Mouse (Mus musculus) CH12.LX (cell line): ENCODE measurements around the gene Thbs1. TPM values are rescaled to one million over a fixed set of nuclear protein-coding genes. Genes with fewer than 3 reads are reported as not detected.

ENCODE experiments used
- DNase-seq: peaks from one replicate; pipeline ENCODE4 v3.0.0-alpha.2; 2013; ENCODE audit errors: extremely low read depth
- H3K27ac ChIP-seq: 2 replicates; pipeline ENCODE4 v1.5.1; 2012; ENCODE audit warnings: low read depth, mild to moderate bottlenecking, control low read depth, moderate library complexity; ENCODE audit not compliant: insufficient read depth
- H3K27me3 ChIP-seq: replicated peaks from 2 replicates; pipeline ENCODE3; 2012; ENCODE audit warnings: inconsistent platforms
- H3K36me3 ChIP-seq, 2 experiments: replicated peaks in 1 of 2; 2 replicates each; pipeline versions ENCODE3 to v1.6.1; 2012; ENCODE audit warnings: inconsistent platforms in 1 of 2, low read length in 1 of 2, mild to moderate bottlenecking in 1 of 2, mixed read lengths in 1 of 2, moderate library complexity in 1 of 2; ENCODE audit not compliant: control insufficient read depth in 1 of 2, insufficient read depth in 1 of 2
- H3K4me1 ChIP-seq, 2 experiments: 2 replicates each; pipeline ENCODE4 v1.6.1; 2012; ENCODE audit warnings: inconsistent platforms in 1 of 2, moderate library complexity in 1 of 2; ENCODE audit not compliant: insufficient read depth in 2 of 2, control insufficient read depth in 1 of 2
- H3K4me2 ChIP-seq: 2 replicates; pipeline ENCODE4 v1.6.1; 2012; ENCODE audit warnings: low read depth, mild to moderate bottlenecking, control low read depth; ENCODE audit not compliant: poor library complexity, insufficient read depth, severe bottlenecking
- H3K4me3 ChIP-seq, 3 experiments: fragments of 150-350 bp in 1 of 3; sonication (generic) in 1 of 3; replicated peaks in 1 of 3; 2 replicates each; pipeline versions ENCODE3 to v1.5.1; 2011 to 2012; ENCODE audit warnings: low read depth in 2 of 3, low read length in 2 of 3, mild to moderate bottlenecking in 2 of 3, moderate library complexity in 2 of 3, control low read depth in 1 of 3, improper control_type of control experiment in 1 of 3, inconsistent platforms in 1 of 3, mixed read lengths in 1 of 3; ENCODE audit not compliant: poor library complexity in 1 of 3
- H3K79me2 ChIP-seq: replicated peaks from 2 replicates; pipeline ENCODE4 v1.6.1; 2012; ENCODE audit warnings: mild to moderate bottlenecking, moderate library complexity; ENCODE audit not compliant: control insufficient read depth, poor library complexity, insufficient read depth, severe bottlenecking; ENCODE audit errors: extremely low read depth
- H3K9ac ChIP-seq: 2 replicates; pipeline ENCODE4 v1.6.1; 2012; ENCODE audit warnings: low read depth, mild to moderate bottlenecking, control low read depth, moderate library complexity; ENCODE audit not compliant: insufficient read depth
- H3K9me3 ChIP-seq: replicated peaks from 2 replicates; pipeline ENCODE3; 2012; ENCODE audit warnings: low read length, inconsistent platforms, mixed read lengths
- CHD1 ChIP-seq: IDR thresholded peaks from 2 replicates; pipeline ENCODE4 v1.6.1; 2012; ENCODE audit warnings: low read depth, low read length, improper control_type of control experiment, inconsistent platforms
- CHD2 ChIP-seq: IDR thresholded peaks from 2 replicates; pipeline ENCODE4 v1.6.1; 2011; ENCODE audit warnings: low read length, improper control_type of control experiment
- ELF1 ChIP-seq: IDR thresholded peaks from 2 replicates; pipeline ENCODE4 v1.6.1; 2014; ENCODE audit warnings: low read depth, mild to moderate bottlenecking, inconsistent platforms, low read length, improper control_type of control experiment
- EP300 ChIP-seq: IDR thresholded peaks from 2 replicates; pipeline ENCODE4 v1.6.1; 2011; ENCODE audit warnings: low read length, improper control_type of control experiment
- ETS1 ChIP-seq: conservative IDR thresholded peaks from 2 replicates; pipeline ENCODE4 v1.6.1; 2012; ENCODE audit warnings: low read depth, mild to moderate bottlenecking, inconsistent platforms, low read length, improper control_type of control experiment, moderate library complexity
- MAFK ChIP-seq: IDR thresholded peaks from 2 replicates; pipeline ENCODE4 v1.6.1; 2011; ENCODE audit warnings: low read length, improper control_type of control experiment; ENCODE audit not compliant: insufficient replicate concordance
- MAX ChIP-seq: IDR thresholded peaks from 2 replicates; pipeline ENCODE4 v1.6.1; 2011; ENCODE audit warnings: low read length, improper control_type of control experiment
- MXI1 ChIP-seq: IDR thresholded peaks from 2 replicates; pipeline ENCODE4 v1.6.1; 2011; ENCODE audit warnings: mild to moderate bottlenecking, low read depth, low read length, improper control_type of control experiment
- MYC ChIP-seq: IDR thresholded peaks from 2 replicates; pipeline ENCODE4 v1.6.1; 2011; ENCODE audit warnings: low read depth, mild to moderate bottlenecking, improper control_type of control experiment, low read length
- PAX5 ChIP-seq: IDR thresholded peaks from 2 replicates; pipeline ENCODE4 v1.6.1; 2012; ENCODE audit warnings: low read length, inconsistent platforms, mixed read lengths
- USF1 ChIP-seq: IDR thresholded peaks from 2 replicates; pipeline ENCODE4 v1.6.1; 2014; ENCODE audit warnings: low read depth, mild to moderate bottlenecking, inconsistent platforms, low read length, improper control_type of control experiment
- USF2 ChIP-seq: conservative IDR thresholded peaks from 2 replicates; pipeline ENCODE4 v1.6.1; 2011; ENCODE audit warnings: low read depth, low read length, improper control_type of control experiment
- ZC3H11A ChIP-seq: IDR thresholded peaks from 2 replicates; pipeline ENCODE4 v1.6.1; 2012; ENCODE audit warnings: low read depth, mild to moderate bottlenecking, inconsistent platforms, low read length, improper control_type of control experiment
- ZNF384 ChIP-seq: IDR thresholded peaks from 2 replicates; pipeline ENCODE4 v1.6.1; 2012; ENCODE audit warnings: low read depth, low read length, improper control_type of control experiment, inconsistent platforms
- dilution Hi-C: fragments of 300-500 bp; cut with MboI; formaldehyde crosslinking; loops from 2 replicates; pipeline ENCODE4 v1.14.3; 2020; ENCODE audit warnings: low sequenced_read_pairs; ENCODE audit not compliant: extremely low pct_unique_long_range_greater_than_20kb, extremely low pct_ligation_motif_present
- in situ Hi-C: fragments of 300-500 bp; cut with MboI; formaldehyde crosslinking; loops from 3 replicates; pipeline ENCODE4 v1.14.3; 2019; ENCODE audit warnings: low sequenced_read_pairs, low pct_ligation_motif_present, low pct_unique_long_range_greater_than_20kb, mixed read lengths
- polyA plus RNA-seq: library from polyadenylated mRNA; unstranded; fragments of >175 nt; gene quantifications from 2 replicates; pipeline ENCODE4 v1.2.1, GENCODE M21; 2012; ENCODE audit warnings: low read depth; ENCODE audit not compliant: insufficient read length
- total RNA-seq, 2 experiments: library from RNA; depleted of rRNA; stranded (reverse); fragments of 300-350 nt in 1 of 2; fragments of >200 nt in 1 of 2; gene quantifications; 2 replicates each; pipeline ENCODE4 v1.2.3; 2012 to 2014

The Thbs1 gene
- total and polyA plus RNA-seq, 3 experiments, result 0.03 TPM; not detected in 2

GRCm38 (mm10) chr2:118102169-118102568 lies 9.5 kb upstream of the Thbs1 start:
- Histone ChIP-seq H3K27me3 (no peaks in the 10 kb centered on the region), H3K79me2 (no peaks in the 10 kb centered on the region), H3K4me1 (no peaks in the 10 kb centered on the region), H3K9me3 (no peaks in the 10 kb centered on the region), H3K4me3 (no peak overlapping the region), H3K36me3 (no peaks in the 10 kb centered on the region), H3K4me2 (no peak overlapping the region), H3K27ac (no peak overlapping the region), H3K9ac (no peak overlapping the region)
- no peak for TF ChIP-seq ETS1
- DNase-seq, result no peak
- in situ Hi-C loops (loop anchor here (25.0 kb wide), 1 partner anchor 565 kb away; no protein-coding TSS in a partner anchor), dilution Hi-C loops (no loop called here)

- H3K4me1 ChIP-seq, result no peaks in the 10 kb centered on the region
- H3K79me2 ChIP-seq, result no peaks in the 10 kb centered on the region
- no peaks in the 10 kb centered on the region for H3K9me3 ChIP-seq
- in situ Hi-C loops, result loop anchor here (25.0 kb wide), 1 partner anchor 573 kb away; no protein-coding TSS in a partner anchor
- dilution Hi-C loops, result no loop called here
- TF ChIP-seq ZNF384, result no peak
- TF ChIP-seq USF1, result no peak
- TF ChIP-seq EP300, result no peak
- TF ChIP-seq PAX5, result no peak
- TF ChIP-seq ZC3H11A, result no peak
- TF ChIP-seq CHD2, result no peak
- TF ChIP-seq MAX, result no peak
- no peak for TF ChIP-seq MYC
- TF ChIP-seq CHD1, result no peak
- no peak for TF ChIP-seq ELF1
- TF ChIP-seq MAFK, result no peak
- TF ChIP-seq USF2, result no peak
- TF ChIP-seq MXI1, result no peak
- no peak for TF ChIP-seq ETS1
- no peak overlapping the region for H3K9ac ChIP-seq
- DNase-seq, result no peak
- no peak overlapping the region for H3K27ac ChIP-seq
- no peak overlapping the region for H3K4me3 ChIP-seq
- no peak overlapping the region for H3K4me2 ChIP-seq
- no peaks in the 10 kb centered on the region for H3K36me3 ChIP-seq
- no peaks in the 10 kb centered on the region for H3K27me3 ChIP-seq
These were observed 1.3 kb upstream of the Thbs1 start for GRCm38 (mm10) chr2:118110225-118110915.
